Mouse (Mus musculus) midbrain, embryonic 12.5 days (tissue): ENCODE measurements around the gene Cit. TPM values are rescaled to one million over a fixed set of nuclear protein-coding genes. Genes with fewer than 3 reads are reported as not detected.

Source experiments
- ATAC-seq: fragments of 200-750 bp; cut with Nextera tagmentation; 2 replicates; pipeline ENCODE4 v1.8.0; 2017; ENCODE audit warnings: low read depth, moderate TSS enrichment, moderate library complexity; ENCODE audit not compliant: low FRiP score
- H3K27ac ChIP-seq: fragments of 300-500 bp; sonication (generic); replicated peaks from 2 replicates; pipeline ENCODE4 v1.5.1; 2016; ENCODE audit warnings: mild to moderate bottlenecking
- H3K27me3 ChIP-seq: fragments of 300-500 bp; sonication (generic); 2 replicates; pipeline ENCODE4 v1.6.1; 2016; ENCODE audit warnings: mild to moderate bottlenecking
- H3K36me3 ChIP-seq: fragments of 300-500 bp; sonication (generic); 2 replicates; pipeline ENCODE4 v1.6.1; 2016
- H3K4me1 ChIP-seq: fragments of 300-500 bp; sonication (generic); 2 replicates; pipeline ENCODE4 v1.6.1; 2016
- H3K4me2 ChIP-seq: fragments of 300-500 bp; sonication (generic); replicated peaks from 2 replicates; pipeline ENCODE4 v1.6.1; 2016; ENCODE audit warnings: mild to moderate bottlenecking, moderate library complexity
- H3K4me3 ChIP-seq: fragments of 300-500 bp; sonication (generic); 2 replicates; pipeline ENCODE4 v1.5.1; 2016; ENCODE audit warnings: mild to moderate bottlenecking
- H3K9ac ChIP-seq: fragments of 300-500 bp; sonication (generic); replicated peaks from 2 replicates; pipeline ENCODE4 v1.6.1; 2016; ENCODE audit warnings: mild to moderate bottlenecking, moderate library complexity
- H3K9me3 ChIP-seq: fragments of 300-500 bp; sonication (generic); 2 replicates; pipeline ENCODE4 v1.6.1; 2016; ENCODE audit warnings: mild to moderate bottlenecking
- WGBS: fragments of 180-500 bp; shearing (Covaris S2); methylation state at CpG from one replicate; pipeline ENCODE4 v1.1.7; 2016; 5-methylcytosine and 5-hydroxymethylcytosine counted together
- polyA plus RNA-seq: library from polyadenylated mRNA; unstranded; fragments of >200 nt; fragmentation: Nextera tagmentation; extraction: Ambion mirVana; gene quantifications from 2 replicates; pipeline ENCODE4 v1.2.1, GENCODE M21; 2016

Gene Cit
- polyA plus RNA-seq, 1 experiment from 2014 or later, result 42.5 TPM

- H3K27me3 ChIP-seq, result no peaks in the 10 kb centered on the region
- no peak overlapping the region for H3K4me2 ChIP-seq
- H3K36me3 ChIP-seq, result no peaks in the 10 kb centered on the region
- 93% methylated on average over 23 of the region's 23 CpGs for WGBS
- no peak overlapping the region for H3K27ac ChIP-seq
- no peaks in the 10 kb centered on the region for H3K4me1 ChIP-seq
- ATAC-seq, result no peak
- no peaks in the 10 kb centered on the region for H3K9me3 ChIP-seq
- H3K9ac ChIP-seq, result no peak overlapping the region
- no peak overlapping the region for H3K4me3 ChIP-seq
Measured at GRCm38 (mm10) chr5:115918597-115919351, 73.7 kb downstream of the Cit start.

GRCm38 (mm10) chr5:115921990-115922389, 76.9 kb downstream of the Cit start:
- Histone ChIP-seq H3K27ac (no peak overlapping the region), H3K4me1 (no peaks in the 10 kb centered on the region), H3K4me3 (no peak overlapping the region), H3K9me3 (no peaks in the 10 kb centered on the region), H3K9ac (no peak overlapping the region), H3K27me3 (no peaks in the 10 kb centered on the region), H3K36me3 (peaks cover 8% of the 10 kb centered on the region), H3K4me2 (no peak overlapping the region)
- WGBS, result 60% methylated on average over 9 of the region's 9 CpGs
- no peak for ATAC-seq

- H3K36me3 ChIP-seq, result peaks cover 33% of the 10 kb centered on the region
Measured at GRCm38 (mm10) chr5:115924946-115925345, 79.9 kb downstream of the Cit start.

GRCm38 (mm10) chr5:115928786-115929507, 83.9 kb downstream of the Cit start:
- 84% methylated on average over 16 of the region's 16 CpGs for WGBS
- H3K36me3 ChIP-seq, result peaks cover 65% of the 10 kb centered on the region
- no peak for ATAC-seq

More at GRCm38 (mm10) chr5:115924946-115925345, 79.9 kb downstream of the Cit start:
- H3K4me1 ChIP-seq, result no peaks in the 10 kb centered on the region
- ATAC-seq, result no peak
- no peak overlapping the region for H3K27ac ChIP-seq
- no peaks in the 10 kb centered on the region for H3K27me3 ChIP-seq
- 89% methylated on average over 7 of the region's 7 CpGs for WGBS
- no peak overlapping the region for H3K4me3 ChIP-seq
- H3K4me2 ChIP-seq, result no peak overlapping the region
- H3K9me3 ChIP-seq, result no peaks in the 10 kb centered on the region
- no peak overlapping the region for H3K9ac ChIP-seq

GRCm38 (mm10) chr5:115932325-115932724, 87.2 kb downstream of the Cit start:
- ATAC-seq, result no peak
- Histone ChIP-seq H3K9me3 (no peaks in the 10 kb centered on the region), H3K4me3 (no peak overlapping the region), H3K4me1 (no peaks in the 10 kb centered on the region), H3K36me3 (peaks cover 68% of the 10 kb centered on the region), H3K27me3 (no peaks in the 10 kb centered on the region), H3K4me2 (no peak overlapping the region), H3K27ac (no peak overlapping the region), H3K9ac (no peak overlapping the region)
- WGBS, result 96% methylated on average over 11 of the region's 11 CpGs

More at GRCm38 (mm10) chr5:115928786-115929507, 83.9 kb downstream of the Cit start:
- Histone ChIP-seq H3K4me3 (no peak overlapping the region), H3K4me2 (no peak overlapping the region), H3K27ac (no peak overlapping the region), H3K27me3 (no peaks in the 10 kb centered on the region), H3K9me3 (no peaks in the 10 kb centered on the region), H3K9ac (no peak overlapping the region), H3K4me1 (no peaks in the 10 kb centered on the region)

- Histone ChIP-seq H3K27ac (no peak overlapping the region), H3K9ac (no peak overlapping the region), H3K4me1 (no peaks in the 10 kb centered on the region), H3K27me3 (no peaks in the 10 kb centered on the region), H3K4me3 (no peak overlapping the region), H3K36me3 (peaks cover 76% of the 10 kb centered on the region), H3K4me2 (no peak overlapping the region), H3K9me3 (no peaks in the 10 kb centered on the region)
- ATAC-seq, result no peak
- 94% methylated on average over 15 of the region's 15 CpGs for WGBS
Measured at GRCm38 (mm10) chr5:115936851-115937250, 91.8 kb downstream of the Cit start.

GRCm38 (mm10) chr5:115937566-115937965, 92.5 kb downstream of the Cit start:
- no peak overlapping the region for H3K4me2 ChIP-seq
- no peak overlapping the region for H3K4me3 ChIP-seq
- no peak overlapping the region for H3K27ac ChIP-seq
- H3K27me3 ChIP-seq, result no peaks in the 10 kb centered on the region
- no peaks in the 10 kb centered on the region; the same call in 1 of the 2 replicates for H3K9me3 ChIP-seq
- no peaks in the 10 kb centered on the region for H3K4me1 ChIP-seq
- H3K36me3 ChIP-seq, result peaks cover 75% of the 10 kb centered on the region
- H3K9ac ChIP-seq, result no peak overlapping the region
- 94% methylated on average over 6 of the region's 6 CpGs for WGBS
- no peak for ATAC-seq

GRCm38 (mm10) chr5:115938999-115939398, 93.9 kb downstream of the Cit start:
- peaks cover 79% of the 10 kb centered on the region for H3K36me3 ChIP-seq
- no peaks in the 10 kb centered on the region for H3K27me3 ChIP-seq
- no peak overlapping the region for H3K9ac ChIP-seq
- H3K4me3 ChIP-seq, result no peak overlapping the region
- no peaks in the 10 kb centered on the region; the same call in 1 of the 2 replicates for H3K9me3 ChIP-seq
- no peak for ATAC-seq
- H3K27ac ChIP-seq, result no peak overlapping the region
- WGBS, result 95% methylated on average over 13 of the region's 13 CpGs
- H3K4me1 ChIP-seq, result no peaks in the 10 kb centered on the region
- H3K4me2 ChIP-seq, result no peak overlapping the region

- Histone ChIP-seq H3K9ac (no peak overlapping the region), H3K27me3 (no peaks in the 10 kb centered on the region), H3K9me3 (no peaks in the 10 kb centered on the region; the same call in 1 of the 2 replicates), H3K4me2 (no peak overlapping the region), H3K4me3 (no peak overlapping the region), H3K27ac (no peak overlapping the region), H3K4me1 (no peaks in the 10 kb centered on the region), H3K36me3 (peaks cover 93% of the 10 kb centered on the region)
- ATAC-seq, result no peak
- 86% methylated on average over 3 of the region's 3 CpGs for WGBS
Measured at GRCm38 (mm10) chr5:115942389-115942788, 97.3 kb downstream of the Cit start.

- no peaks in the 10 kb centered on the region for H3K27me3 ChIP-seq
- no peaks in the 10 kb centered on the region for H3K4me1 ChIP-seq
- H3K4me2 ChIP-seq, result no peak overlapping the region
- no peak overlapping the region for H3K9ac ChIP-seq
- H3K9me3 ChIP-seq, result no peaks in the 10 kb centered on the region; the same call in 1 of the 2 replicates
- H3K4me3 ChIP-seq, result no peak overlapping the region
- no peak for ATAC-seq
- H3K36me3 ChIP-seq, result peaks cover 85% of the 10 kb centered on the region
- 59% methylated on average over 11 of the region's 11 CpGs for WGBS
- H3K27ac ChIP-seq, result no peak overlapping the region
Measured at GRCm38 (mm10) chr5:115944791-115945490, 99.9 kb downstream of the Cit start.

- Histone ChIP-seq H3K9me3 (no peaks in the 10 kb centered on the region; the same call in 1 of the 2 replicates), H3K4me3 (no peak overlapping the region), H3K27me3 (no peaks in the 10 kb centered on the region), H3K9ac (no peak overlapping the region), H3K27ac (no peak overlapping the region), H3K36me3 (peaks cover 84% of the 10 kb centered on the region), H3K4me1 (no peaks in the 10 kb centered on the region), H3K4me2 (no peak overlapping the region)
- no peak for ATAC-seq
- 91% methylated on average over 15 of the region's 15 CpGs for WGBS
Measured at GRCm38 (mm10) chr5:115947622-115948353, 102.7 kb downstream of the Cit start.
